Mouse (Mus musculus) retina, postnatal 7 days (tissue): ENCODE results near the gene Gnas.

Experiments
- DNase-seq: peaks from one replicate; pipeline ENCODE4 v3.0.0-alpha.2; 2012; ENCODE audit warnings: low read depth, low spot score

Gene Gnas

GRCm38 (mm10) chr2:174359656-174360055 lies 75.5 kb downstream of the Gnas start:
- no peak for DNase-seq

- DNase-seq, result no peak
Observed at GRCm38 (mm10) chr2:174366571-174366970, 82.5 kb downstream of the Gnas start.

GRCm38 (mm10) chr2:174381021-174381420 lies 96.9 kb downstream of the Gnas start:
- no peak for DNase-seq

- no peak for DNase-seq
Observed at GRCm38 (mm10) chr2:174391936-174392335, 107.8 kb downstream of the Gnas start.

GRCm38 (mm10) chr2:174392554-174392953 lies 108.4 kb downstream of the Gnas start:
- no peak for DNase-seq

GRCm38 (mm10) chr2:174393383-174393782 lies 109.3 kb downstream of the Gnas start:
- DNase-seq, result no peak
